Mouse (Mus musculus) adrenal gland, postnatal 36 days (tissue): ENCODE measurements around the gene Pdia4. TPM values are rescaled to one million over a fixed set of nuclear protein-coding genes. Genes with fewer than 3 reads are reported as not detected.
"Not testable (repeated sequence)": the region's sequence is repeated elsewhere in the genome, so short reads cannot be mapped to it uniquely, and the experiment has no call there.

Source experiments
- DNase-seq, 2 experiments: peaks; one replicate each; pipeline ENCODE4 v3.0.0; 2021; ENCODE audit warnings: mixed read lengths in 1 of 2
- long read RNA-seq, 2 experiments: library from polyadenylated mRNA; stranded (forward); transcript quantifications; one replicate each; pipeline ENCODE4 v2.0.0; 2021; ENCODE audit warnings: borderline sequencing depth in 2 of 2
- total RNA-seq, 2 experiments: library from RNA; stranded (reverse); gene quantifications; 2 replicates each; pipeline ENCODE4 v1.2.3; 2021

The Pdia4 gene
- 10 to 100 TPM; 93.8 to 97.5 TPM for total RNA-seq
- long read RNA-seq, experiment 1, transcript Pdia4-201 (10 exons, 2,399 nt), result major isoform, 130 of 138 reads
- long read RNA-seq, experiment 1, partial matches to known transcripts, result 4 of 138 reads
- long read RNA-seq, experiment 1, other reads (novel, unspliced or antisense), result 4 of 138 reads
- long read RNA-seq, experiment 2, transcript Pdia4-201 (10 exons, 2,399 nt), result major isoform, 39 of 43 reads
- long read RNA-seq, experiment 2, partial matches to known transcripts, result 2 of 43 reads
- long read RNA-seq, experiment 2, other reads (novel, unspliced or antisense), result 2 of 43 reads

GRCm38 (mm10) chr6:47813257-47813878 lies at the start of gene Pdia4:
TSS of gene Pdia4 (minus strand) at chr6:47813430.
- DNase-seq, result peak; percentile 99 to 100

DNA sequence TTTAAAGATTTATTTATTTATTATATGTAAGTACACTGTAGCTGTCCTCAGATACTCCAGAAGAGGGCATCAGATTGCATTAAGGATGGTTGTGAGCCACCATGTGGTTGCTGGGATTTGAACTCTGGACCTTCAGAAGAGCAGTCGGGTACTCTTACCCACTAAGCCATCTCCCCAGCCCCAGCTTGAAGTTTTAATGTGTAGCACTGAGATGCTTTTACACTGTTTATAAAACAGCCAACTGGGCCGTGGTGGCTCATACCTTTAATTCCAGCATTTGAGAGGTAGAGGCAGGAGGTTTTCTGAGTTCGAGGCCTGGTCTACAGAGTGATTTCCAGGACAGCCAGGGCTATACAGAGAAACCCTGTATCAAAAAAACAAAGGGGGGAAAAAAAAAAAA lies 44.5 kb upstream of the Pdia4 start:
- DNase-seq, result not testable (repeated sequence)

- no peak for DNase-seq
Observed at GRCm38 (mm10) chr6:47857241-47857640, 44.0 kb upstream of the Pdia4 start.

- DNase-seq, result no peak
Observed at GRCm38 (mm10) chr6:47845779-47846178, 32.5 kb upstream of the Pdia4 start.

DNA sequence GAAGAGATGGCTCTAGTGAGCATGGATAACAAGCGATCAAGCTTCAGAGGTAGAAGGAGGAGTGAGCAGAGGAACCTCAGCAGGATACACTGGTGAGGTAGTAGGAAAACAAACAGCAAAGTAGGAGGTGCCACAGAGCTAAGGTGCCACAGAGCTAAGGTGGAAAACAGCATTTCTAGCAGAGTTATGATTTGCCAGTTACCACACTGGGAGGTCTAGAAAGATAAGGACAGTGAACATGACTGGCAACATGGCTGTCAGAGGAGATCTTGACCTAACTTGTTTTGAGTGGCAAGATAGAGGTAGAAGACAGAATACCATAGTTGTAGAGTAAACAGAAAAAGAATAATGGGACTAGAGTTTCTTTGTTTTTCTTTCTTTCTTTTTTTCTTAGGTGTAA lies 29.1 kb upstream of the Pdia4 start:
- no peak for DNase-seq

GRCm38 (mm10) chr6:47841831-47842230 lies 28.6 kb upstream of the Pdia4 start:
- DNase-seq, result no peak

DNA sequence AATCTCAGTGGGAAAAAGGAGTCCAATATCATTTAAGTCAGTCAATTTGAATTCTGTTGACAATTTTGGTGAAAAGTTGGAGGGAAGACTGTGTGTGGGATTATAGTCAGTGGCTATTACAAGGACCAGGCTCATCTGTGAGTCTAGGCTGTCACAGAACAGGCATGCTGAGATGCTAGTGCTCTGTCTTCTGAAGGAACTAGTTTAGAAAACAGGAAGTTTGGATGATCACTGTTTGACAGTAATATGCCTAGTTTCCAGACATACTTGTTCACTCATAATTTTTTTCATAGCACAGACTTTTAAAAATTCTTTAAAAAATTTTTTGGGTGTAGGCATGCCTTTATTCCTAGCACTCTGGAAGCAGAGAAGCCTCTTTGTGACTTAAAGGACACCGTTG lies 27.8 kb upstream of the Pdia4 start:
- DNase-seq, result no peak

- DNase-seq, result no peak
Observed at GRCm38 (mm10) chr6:47837630-47838029, 24.4 kb upstream of the Pdia4 start.

DNA sequence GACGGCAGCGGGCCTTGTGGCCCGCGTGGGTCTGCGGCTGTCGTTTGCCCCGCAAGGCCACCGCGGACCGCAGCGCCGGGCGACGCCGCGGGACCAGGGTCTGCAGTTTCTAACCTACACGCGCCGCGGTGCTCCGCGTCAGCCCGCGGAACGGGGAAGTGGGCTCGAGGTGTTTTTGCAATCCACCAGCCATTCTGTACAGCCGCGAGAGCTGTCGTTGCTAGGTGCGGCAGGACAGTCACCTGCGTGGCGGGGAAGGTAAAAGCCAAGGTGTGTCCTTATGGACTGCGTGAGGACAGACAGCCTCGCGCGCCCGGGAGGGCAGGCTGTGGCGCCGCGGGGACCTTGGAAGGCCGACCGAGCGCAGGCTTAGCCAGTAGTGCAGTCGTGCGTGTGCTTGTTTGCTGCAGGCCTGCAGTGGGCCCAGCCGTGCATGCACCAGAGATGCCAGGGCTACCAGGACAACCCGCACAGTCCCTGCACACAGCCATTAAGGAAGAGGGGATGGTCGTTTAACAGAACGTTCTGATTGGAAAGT lies 22.8 kb upstream of the Pdia4 start:
- DNase-seq, result peak; percentile 71 to 77

DNA sequence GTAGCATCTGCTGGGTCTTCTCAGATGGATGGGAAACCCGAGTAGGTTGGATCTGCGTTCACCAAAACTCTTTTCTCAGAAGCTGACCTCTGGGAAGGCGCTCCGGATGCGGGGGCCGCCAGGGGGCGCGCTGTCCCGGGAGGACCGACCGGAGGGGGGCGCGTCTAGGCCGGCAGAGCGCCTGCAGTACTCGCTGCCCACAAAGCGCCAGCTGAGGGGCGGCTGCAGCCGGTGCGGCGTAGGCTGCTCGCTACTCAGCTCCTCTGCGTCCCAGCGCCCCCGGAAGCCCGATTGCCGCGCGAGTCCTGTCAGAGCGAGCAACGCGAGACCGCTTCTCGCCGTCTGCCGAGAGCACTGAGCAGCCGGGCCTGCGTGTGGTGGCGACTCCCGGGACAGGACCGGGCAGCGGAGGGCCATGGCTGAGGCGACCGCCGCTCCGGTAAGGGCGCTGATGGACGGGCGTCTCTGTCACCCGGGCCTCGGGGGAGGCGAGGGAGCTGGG lies 22.3 kb upstream of the Pdia4 start, which contains the start of gene Zfp398:
Gene Zfp398, plus strand, starts transcription at position 180 of the 502 bp plus-strand sequence.
- peak; percentile 98 to 99 for DNase-seq

DNA sequence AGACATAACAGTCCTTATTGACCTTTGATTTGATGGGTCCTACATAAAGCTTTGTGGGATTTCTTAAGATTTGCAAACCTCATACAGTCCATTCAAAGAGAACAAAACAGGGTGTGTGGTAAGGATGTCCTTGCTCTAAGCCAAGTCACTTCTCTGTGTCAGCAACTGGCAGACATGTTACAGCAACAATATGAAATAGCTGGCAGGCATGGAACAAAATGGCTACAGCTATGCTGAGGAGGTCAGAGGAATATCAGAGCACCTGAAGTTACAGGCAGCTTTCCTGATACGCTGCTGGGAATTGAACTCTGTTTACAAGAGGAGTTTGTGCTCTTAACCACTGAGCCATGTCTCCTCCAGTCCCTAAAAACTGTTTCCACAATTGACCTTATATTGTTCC lies 19.0 kb upstream of the Pdia4 start:
- no peak for DNase-seq

GRCm38 (mm10) chr6:47830104-47831078 lies 17.2 kb upstream of the Pdia4 start, which contains the start of gene Zfp786:
TSS of gene Zfp786 (minus strand) at chr6:47830867.
- peak; percentile 95 to 98 for DNase-seq

- DNase-seq, result no peak
Observed at GRCm38 (mm10) chr6:47828950-47829349, 15.7 kb upstream of the Pdia4 start.

DNA sequence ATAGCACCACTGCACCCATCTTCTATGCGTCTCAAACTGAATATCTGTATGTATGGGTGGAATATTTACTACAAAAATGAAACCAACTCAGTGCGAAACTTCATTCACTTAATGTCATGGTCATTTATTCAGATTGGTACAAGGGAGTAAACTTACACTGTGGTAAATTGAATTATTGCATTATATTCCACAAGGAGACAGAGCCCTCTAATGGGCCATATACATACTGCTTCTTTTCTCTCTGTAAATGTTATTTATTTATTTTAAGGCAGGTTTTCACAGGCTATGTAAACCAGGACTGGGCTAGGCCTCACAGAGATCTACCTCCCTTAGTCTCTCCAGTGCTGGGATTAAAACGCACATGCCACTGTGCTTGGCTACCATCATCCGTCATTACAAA lies 14.2 kb upstream of the Pdia4 start:
- no peak for DNase-seq

DNA sequence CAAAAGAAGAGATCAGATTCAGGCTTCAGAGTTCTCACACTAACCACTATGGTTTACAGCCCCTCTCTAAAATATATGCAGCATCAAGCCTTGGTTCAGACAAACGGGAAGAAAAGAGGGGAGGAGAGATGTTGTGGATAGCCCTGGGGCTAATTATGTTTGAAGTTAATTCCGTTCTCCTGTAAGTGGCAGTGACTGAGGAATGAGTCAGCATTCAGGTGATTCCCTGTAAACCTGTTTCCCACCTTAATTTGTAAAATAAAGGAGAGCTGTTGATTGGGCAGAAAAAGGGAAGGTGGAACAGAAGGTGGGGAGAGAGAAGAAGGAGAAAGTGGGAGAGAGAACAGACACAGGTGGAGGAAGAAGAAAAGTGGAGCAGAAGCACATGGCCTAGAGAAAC lies 11.0 kb upstream of the Pdia4 start:
- no peak for DNase-seq

DNA sequence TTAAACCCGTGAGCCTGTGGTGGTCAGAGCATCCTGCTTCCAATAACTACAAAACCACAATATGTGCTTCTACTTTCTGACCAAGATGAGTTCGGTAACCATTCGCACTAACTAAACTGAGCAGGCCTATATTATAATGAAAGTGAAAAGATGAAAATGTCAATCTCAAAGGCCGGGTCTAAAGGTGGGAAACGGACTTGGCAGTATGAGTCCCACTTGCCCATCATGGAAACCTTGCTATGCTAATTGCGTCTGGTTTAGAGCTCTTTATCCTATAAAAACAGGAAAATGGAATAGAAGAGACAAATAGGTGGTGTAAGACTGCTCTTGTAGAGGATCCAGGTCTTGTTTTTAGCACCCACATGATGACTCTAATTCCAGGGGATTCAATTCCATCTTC lies 8.5 kb upstream of the Pdia4 start:
- DNase-seq, result no peak

- no peak for DNase-seq
Observed at GRCm38 (mm10) chr6:47821236-47821635, 8.0 kb upstream of the Pdia4 start.

DNA sequence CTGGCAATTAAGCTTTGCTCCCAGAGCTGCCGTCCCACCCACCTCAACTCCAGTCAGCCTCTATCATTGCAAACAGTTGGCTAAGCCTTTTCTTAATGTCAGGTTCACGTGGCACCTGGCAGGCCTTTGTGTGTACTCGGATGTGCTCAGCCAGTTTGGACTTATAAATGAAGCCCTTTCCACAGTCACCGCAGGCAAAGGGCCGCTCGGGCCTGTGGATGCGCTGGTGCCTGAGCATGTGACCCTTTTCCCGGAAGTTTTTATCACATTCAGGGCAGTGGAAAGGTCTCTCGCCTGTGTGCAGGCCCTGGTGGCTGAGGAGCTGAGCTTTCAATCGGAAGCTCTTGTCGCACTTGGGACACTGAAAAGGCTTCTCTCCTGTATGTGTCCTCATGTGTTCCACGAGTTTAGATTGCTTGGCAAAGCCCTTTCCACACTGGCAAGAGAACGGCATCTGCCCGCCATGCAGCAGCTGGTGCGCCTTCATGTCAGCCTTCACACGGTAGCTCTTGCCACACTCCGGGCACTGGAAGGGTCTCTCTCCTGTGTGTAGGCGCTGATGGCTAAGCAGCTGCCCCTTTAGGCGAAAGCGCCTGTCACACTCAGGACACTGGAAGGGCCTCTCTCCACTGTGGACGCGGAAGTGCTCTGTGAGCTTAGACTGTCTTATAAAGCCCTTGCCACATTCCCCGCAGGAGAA lies 6.5 kb upstream of the Pdia4 start:
- no peak for DNase-seq

DNA sequence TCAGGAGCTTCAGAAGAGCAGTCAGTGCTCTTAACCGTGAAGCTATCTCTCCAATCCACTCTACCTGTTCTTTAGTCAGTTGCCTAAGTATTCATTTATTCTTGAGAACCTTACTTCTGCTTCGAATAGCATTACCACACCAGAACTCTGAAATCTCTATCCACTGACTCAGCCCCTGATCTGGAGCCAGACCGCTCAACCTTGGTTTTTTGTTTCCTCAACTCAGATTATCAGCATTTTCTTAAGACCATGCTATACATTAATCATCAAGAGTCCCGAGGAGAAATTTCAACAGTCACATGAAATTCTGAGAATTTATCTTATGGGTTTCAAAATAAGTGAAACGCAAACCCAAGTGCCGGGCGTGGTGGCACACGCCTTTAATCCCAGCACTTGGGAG lies 5.5 kb upstream of the Pdia4 start:
- DNase-seq, result peak; percentile 27 to 30

DNA sequence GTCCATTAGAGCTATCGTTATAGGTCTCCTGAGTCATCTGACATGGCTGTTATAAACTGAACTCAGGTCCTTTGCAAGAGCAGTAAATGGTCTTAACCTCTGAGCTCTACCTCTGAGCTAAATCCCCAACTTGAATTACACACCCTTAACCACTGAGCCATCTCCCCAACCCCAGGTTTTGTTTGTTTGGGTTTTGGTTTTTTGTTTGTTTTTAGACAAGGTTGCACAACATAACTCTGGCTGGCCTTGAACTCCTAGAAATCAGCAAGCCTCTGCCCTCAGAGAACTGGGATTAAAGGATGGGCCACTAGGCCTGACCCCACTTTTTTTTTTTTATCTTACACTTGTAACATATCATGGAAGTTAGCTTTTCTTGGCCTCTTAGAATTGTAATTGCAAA lies 2.9 kb upstream of the Pdia4 start:
- no peak for DNase-seq

DNA sequence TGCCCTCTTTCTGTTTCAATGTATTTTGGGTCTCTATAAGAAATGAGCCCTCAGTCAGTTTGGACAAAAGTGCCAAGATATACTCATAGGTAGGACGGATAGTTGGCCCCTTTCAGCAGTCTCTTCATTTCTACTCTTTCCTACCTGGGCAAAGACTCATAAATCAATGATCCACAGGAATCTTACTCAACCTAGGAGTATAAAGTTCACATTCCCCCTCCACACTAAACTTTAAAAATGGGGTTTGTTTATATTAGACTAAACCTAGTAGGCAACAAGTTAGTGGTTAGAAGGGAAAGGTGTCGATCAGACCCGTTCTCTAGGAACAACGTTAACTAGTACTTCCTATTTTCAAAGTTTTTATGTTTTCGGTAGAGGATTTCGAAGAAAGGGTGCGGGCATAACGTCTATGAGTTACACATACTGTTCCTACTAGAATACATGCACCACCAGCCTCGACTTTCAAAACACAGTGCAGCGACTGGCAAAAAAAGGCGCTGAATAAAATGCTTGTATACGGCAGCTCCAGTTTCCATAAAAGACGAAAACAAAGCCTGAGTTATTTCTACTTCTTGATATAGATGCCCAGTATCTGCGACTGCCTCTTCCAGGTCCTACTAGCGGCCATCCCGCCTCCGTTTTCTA lies 837 bp downstream of the Pdia4 start:
- DNase-seq, result no peak
